Mouse (Mus musculus) midbrain, embryonic 12.5 days (tissue): ENCODE results near the gene 4833439L19Rik. TPM values are rescaled to one million over a fixed set of nuclear protein-coding genes. Genes with fewer than 3 reads are reported as not detected.
"Not testable (repeated sequence)": the region's sequence is repeated elsewhere in the genome, so short reads cannot be mapped to it uniquely, and the experiment has no call there.

Source experiments
- ATAC-seq: fragments of 200-750 bp; cut with Nextera tagmentation; 2 replicates; pipeline ENCODE4 v1.8.0; 2017; ENCODE audit warnings: low read depth, moderate TSS enrichment, moderate library complexity; ENCODE audit not compliant: low FRiP score
- H3K27ac ChIP-seq: fragments of 300-500 bp; sonication (generic); replicated peaks from 2 replicates; pipeline ENCODE4 v1.5.1; 2016; ENCODE audit warnings: mild to moderate bottlenecking
- H3K27me3 ChIP-seq: fragments of 300-500 bp; sonication (generic); 2 replicates; pipeline ENCODE4 v1.6.1; 2016; ENCODE audit warnings: mild to moderate bottlenecking
- H3K36me3 ChIP-seq: fragments of 300-500 bp; sonication (generic); 2 replicates; pipeline ENCODE4 v1.6.1; 2016
- H3K4me1 ChIP-seq: fragments of 300-500 bp; sonication (generic); 2 replicates; pipeline ENCODE4 v1.6.1; 2016
- H3K4me2 ChIP-seq: fragments of 300-500 bp; sonication (generic); replicated peaks from 2 replicates; pipeline ENCODE4 v1.6.1; 2016; ENCODE audit warnings: mild to moderate bottlenecking, moderate library complexity
- H3K4me3 ChIP-seq: fragments of 300-500 bp; sonication (generic); 2 replicates; pipeline ENCODE4 v1.5.1; 2016; ENCODE audit warnings: mild to moderate bottlenecking
- H3K9ac ChIP-seq: fragments of 300-500 bp; sonication (generic); replicated peaks from 2 replicates; pipeline ENCODE4 v1.6.1; 2016; ENCODE audit warnings: mild to moderate bottlenecking, moderate library complexity
- H3K9me3 ChIP-seq: fragments of 300-500 bp; sonication (generic); 2 replicates; pipeline ENCODE4 v1.6.1; 2016; ENCODE audit warnings: mild to moderate bottlenecking
- WGBS: fragments of 180-500 bp; shearing (Covaris S2); methylation state at CpG from one replicate; pipeline ENCODE4 v1.1.7; 2016; 5-methylcytosine and 5-hydroxymethylcytosine counted together
- polyA plus RNA-seq: library from polyadenylated mRNA; unstranded; fragments of >200 nt; fragmentation: Nextera tagmentation; extraction: Ambion mirVana; gene quantifications from 2 replicates; pipeline ENCODE4 v1.2.1, GENCODE M21; 2016

4833439L19Rik gene
- polyA plus RNA-seq, result 257 and 260 TPM in 2 replicates

- H3K4me3 ChIP-seq, result peak within 1 kb of the TSS; percentile 96
- peaks cover 11% of the 10 kb centered on the region for H3K4me1 ChIP-seq
- under 1% methylated on average over 26 of the region's 27 CpGs for WGBS
- peak within 1 kb of the TSS; percentile 99 for H3K9ac ChIP-seq
- peaks cover 31% of the 10 kb centered on the region for H3K36me3 ChIP-seq
- no peaks in the 10 kb centered on the region for H3K9me3 ChIP-seq
- ATAC-seq, result peak; percentile 95
- peak within 1 kb of the TSS; percentile 84 for H3K27ac ChIP-seq
- H3K4me2 ChIP-seq, result peak within 1 kb of the TSS; percentile 70
- H3K27me3 ChIP-seq, result no peaks in the 10 kb centered on the region
Measured at GRCm38 (mm10) chr13:54565201-54565581, at the start of gene 4833439L19Rik. Gene 4833439L19Rik (minus strand): TSS chr13:54565435.

- H3K4me3 ChIP-seq, H3K9me3 ChIP-seq, H3K9ac ChIP-seq, H3K27ac ChIP-seq, H3K36me3 ChIP-seq, ATAC-seq, H3K4me2 ChIP-seq: not testable (repeated sequence)
- Histone ChIP-seq H3K27me3 (peaks cover 29% of the 10 kb centered on the region), H3K4me1 (peaks cover 32% of the 10 kb centered on the region)
- 83% methylated on average over 8 of the region's 8 CpGs for WGBS
Measured at GRCm38 (mm10) chr13:54613141-54613540, 47.9 kb upstream of the 4833439L19Rik start.

GRCm38 (mm10) chr13:54610972-54611754, 45.9 kb upstream of the 4833439L19Rik start, which contains the start of gene Cltb:
Gene Cltb (minus strand): TSS chr13:54611344.
- ATAC-seq, result peak; percentile 62
- no peak within 1 kb of the TSS for H3K27ac ChIP-seq

GRCm38 (mm10) chr13:54610613-54610971, 45.4 kb upstream of the 4833439L19Rik start:
- Histone ChIP-seq H3K9ac (peak overlapping the region; percentile 57), H3K4me1 (peaks cover 34% of the 10 kb centered on the region), H3K27ac (no peak overlapping the region), H3K4me2 (peak overlapping the region; percentile 62), H3K36me3 (no peaks in the 10 kb centered on the region), H3K4me3 (peak overlapping the region; percentile 54), H3K27me3 (peaks cover 42% of the 10 kb centered on the region), H3K9me3 (no peaks in the 10 kb centered on the region)
- WGBS, result 7% methylated on average over 12 of the region's 13 CpGs
- peak; percentile 19; the same call in 1 of the 2 replicates for ATAC-seq

More at GRCm38 (mm10) chr13:54610972-54611754, 45.9 kb upstream of the 4833439L19Rik start, which contains the start of gene Cltb:
- under 1% methylated on average over 66 of the region's 66 CpGs for WGBS
- no peaks in the 10 kb centered on the region for H3K9me3 ChIP-seq
- H3K36me3 ChIP-seq, result no peaks in the 10 kb centered on the region
- peaks cover 38% of the 10 kb centered on the region for H3K27me3 ChIP-seq
- H3K9ac ChIP-seq, result peak within 1 kb of the TSS; percentile 57
- peaks cover 34% of the 10 kb centered on the region for H3K4me1 ChIP-seq
- H3K4me2 ChIP-seq, result peak within 1 kb of the TSS; percentile 62
- peak within 1 kb of the TSS; percentile 54 for H3K4me3 ChIP-seq

GRCm38 (mm10) chr13:54609301-54609700, 44.1 kb upstream of the 4833439L19Rik start:
- WGBS, result 4% methylated on average over 1 of the region's 1 CpGs
- Histone ChIP-seq H3K27ac (no peak overlapping the region), H3K36me3 (no peaks in the 10 kb centered on the region), H3K4me2 (peak overlapping the region; percentile 26; the same call in 1 of the 2 replicates), H3K4me1 (peaks cover 34% of the 10 kb centered on the region), H3K4me3 (no peak overlapping the region), H3K9me3 (no peaks in the 10 kb centered on the region), H3K9ac (no peak overlapping the region), H3K27me3 (peaks cover 55% of the 10 kb centered on the region)
- no peak; the same call in 1 of the 2 replicates for ATAC-seq

GRCm38 (mm10) chr13:54608666-54609065, 43.4 kb upstream of the 4833439L19Rik start:
- peak overlapping the region; percentile 26 for H3K4me2 ChIP-seq
- H3K4me3 ChIP-seq, result no peak overlapping the region
- H3K4me1 ChIP-seq, result peaks cover 34% of the 10 kb centered on the region

GRCm38 (mm10) chr13:54608002-54608401, 42.8 kb upstream of the 4833439L19Rik start:
- no peak overlapping the region for H3K4me2 ChIP-seq
- 80% methylated on average over 3 of the region's 3 CpGs for WGBS

More at GRCm38 (mm10) chr13:54608666-54609065, 43.4 kb upstream of the 4833439L19Rik start:
- no peaks in the 10 kb centered on the region for H3K9me3 ChIP-seq
- H3K27ac ChIP-seq, result no peak overlapping the region
- no peak for ATAC-seq
- no peaks in the 10 kb centered on the region for H3K36me3 ChIP-seq
- WGBS, result 11% methylated on average over 8 of the region's 8 CpGs
- peaks cover 56% of the 10 kb centered on the region for H3K27me3 ChIP-seq
- peak overlapping the region; percentile 43 for H3K9ac ChIP-seq

GRCm38 (mm10) chr13:54607204-54607603, 42.0 kb upstream of the 4833439L19Rik start:
- Histone ChIP-seq H3K27me3 (peaks cover 63% of the 10 kb centered on the region), H3K4me3 (no peak overlapping the region), H3K9ac (no peak overlapping the region), H3K27ac (no peak overlapping the region), H3K36me3 (no peaks in the 10 kb centered on the region), H3K9me3 (no peaks in the 10 kb centered on the region), H3K4me1 (peaks cover 38% of the 10 kb centered on the region), H3K4me2 (no peak overlapping the region)
- 72% methylated on average over 5 of the region's 5 CpGs for WGBS
- no peak for ATAC-seq

More at GRCm38 (mm10) chr13:54608002-54608401, 42.8 kb upstream of the 4833439L19Rik start:
- H3K36me3 ChIP-seq, result no peaks in the 10 kb centered on the region
- H3K27ac ChIP-seq, result no peak overlapping the region
- H3K27me3 ChIP-seq, result peaks cover 56% of the 10 kb centered on the region
- no peak for ATAC-seq
- no peak overlapping the region for H3K4me3 ChIP-seq
- H3K4me1 ChIP-seq, result peaks cover 38% of the 10 kb centered on the region
- H3K9ac ChIP-seq, result no peak overlapping the region
- H3K9me3 ChIP-seq, result no peaks in the 10 kb centered on the region

- no peak for ATAC-seq
- Histone ChIP-seq H3K4me1 (peaks cover 27% of the 10 kb centered on the region), H3K9ac (no peak overlapping the region), H3K36me3 (no peaks in the 10 kb centered on the region), H3K9me3 (no peaks in the 10 kb centered on the region), H3K4me2 (no peak overlapping the region), H3K27me3 (peaks cover 70% of the 10 kb centered on the region), H3K4me3 (no peak overlapping the region), H3K27ac (no peak overlapping the region)
- 79% methylated on average over 5 of the region's 5 CpGs for WGBS
Measured at GRCm38 (mm10) chr13:54605426-54605825, 40.2 kb upstream of the 4833439L19Rik start.

- Histone ChIP-seq H3K36me3 (peaks cover 4% of the 10 kb centered on the region; the same call in 1 of the 2 replicates), H3K4me1 (peaks cover 18% of the 10 kb centered on the region), H3K9me3 (no peaks in the 10 kb centered on the region), H3K4me3 (no peak overlapping the region), H3K27me3 (peaks cover 60% of the 10 kb centered on the region), H3K27ac (no peak overlapping the region), H3K4me2 (no peak overlapping the region), H3K9ac (no peak overlapping the region)
- ATAC-seq, result no peak
- WGBS, result 30% methylated on average over 4 of the region's 4 CpGs
Measured at GRCm38 (mm10) chr13:54604221-54604620, 39.0 kb upstream of the 4833439L19Rik start.

GRCm38 (mm10) chr13:54603501-54603900, 38.3 kb upstream of the 4833439L19Rik start:
- Histone ChIP-seq H3K4me2 (no peak overlapping the region), H3K4me1 (peaks cover 10% of the 10 kb centered on the region), H3K9me3 (no peaks in the 10 kb centered on the region), H3K27me3 (peaks cover 53% of the 10 kb centered on the region), H3K36me3 (peaks cover 10% of the 10 kb centered on the region; the same call in 1 of the 2 replicates), H3K4me3 (no peak overlapping the region), H3K9ac (no peak overlapping the region), H3K27ac (no peak overlapping the region)
- no peak for ATAC-seq

- no peak overlapping the region for H3K4me2 ChIP-seq
- ATAC-seq, result no peak
- WGBS, result 67% methylated on average over 3 of the region's 3 CpGs
- H3K9me3 ChIP-seq, result no peaks in the 10 kb centered on the region
- no peak overlapping the region for H3K27ac ChIP-seq
- peaks cover 4% of the 10 kb centered on the region; the same call in 1 of the 2 replicates for H3K4me1 ChIP-seq
- H3K36me3 ChIP-seq, result peaks cover 16% of the 10 kb centered on the region
- no peak overlapping the region for H3K9ac ChIP-seq
- H3K4me3 ChIP-seq, result no peak overlapping the region
- H3K27me3 ChIP-seq, result peaks cover 48% of the 10 kb centered on the region
Measured at GRCm38 (mm10) chr13:54602639-54603111, 37.4 kb upstream of the 4833439L19Rik start.
